Mouse (Mus musculus) CD4-positive naive resting alpha-beta T cell, adult 57 days (primary cell): ENCODE data around the gene Wfikkn1. TPM values are rescaled to one million over a fixed set of nuclear protein-coding genes. Genes with fewer than 3 reads are reported as not detected.

Experiments
- total RNA-seq: library from RNA; stranded (reverse); gene quantifications from one replicate; pipeline ENCODE4 v1.2.4, GENCODE M21; 2023

Gene Wfikkn1
- 9.4 TPM for total RNA-seq

DNA sequence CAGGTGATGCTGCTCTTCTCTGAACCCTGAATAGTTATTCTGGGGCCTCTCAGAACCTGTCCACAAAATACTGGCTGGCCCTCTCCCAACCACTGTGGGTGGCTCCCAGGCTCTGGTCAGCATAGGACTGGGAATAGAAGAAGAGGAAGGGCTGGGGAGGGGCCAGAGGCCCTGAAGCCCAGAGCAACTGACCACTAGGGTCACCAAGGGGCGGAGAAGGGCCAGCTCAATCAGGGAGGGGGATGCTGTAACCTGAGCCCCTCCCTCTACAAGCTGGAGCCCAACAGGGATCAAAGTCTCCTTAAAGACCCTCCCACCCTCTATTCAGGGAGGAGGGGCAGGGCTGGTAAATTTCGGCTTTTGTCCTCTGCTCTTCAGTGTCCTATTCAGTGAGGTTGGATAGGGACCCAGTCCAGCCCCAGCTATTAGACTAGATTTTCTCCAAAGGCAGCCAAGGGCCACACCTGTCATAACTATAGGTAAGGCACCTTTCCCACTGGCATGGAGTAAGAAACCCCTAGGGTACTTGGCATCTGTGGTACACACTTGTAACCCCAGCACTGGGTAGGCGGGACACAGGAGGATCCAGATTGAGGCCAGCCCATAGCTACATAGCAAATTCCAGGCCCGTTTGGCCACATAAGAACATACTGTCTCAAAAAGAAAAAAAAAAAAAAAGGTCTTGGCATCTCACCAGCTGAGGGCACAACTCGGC is at the start of gene Wfikkn1:
Wfikkn1 (minus strand) TSS at position 663 of the 715 bp plus-strand sequence.

DNA sequence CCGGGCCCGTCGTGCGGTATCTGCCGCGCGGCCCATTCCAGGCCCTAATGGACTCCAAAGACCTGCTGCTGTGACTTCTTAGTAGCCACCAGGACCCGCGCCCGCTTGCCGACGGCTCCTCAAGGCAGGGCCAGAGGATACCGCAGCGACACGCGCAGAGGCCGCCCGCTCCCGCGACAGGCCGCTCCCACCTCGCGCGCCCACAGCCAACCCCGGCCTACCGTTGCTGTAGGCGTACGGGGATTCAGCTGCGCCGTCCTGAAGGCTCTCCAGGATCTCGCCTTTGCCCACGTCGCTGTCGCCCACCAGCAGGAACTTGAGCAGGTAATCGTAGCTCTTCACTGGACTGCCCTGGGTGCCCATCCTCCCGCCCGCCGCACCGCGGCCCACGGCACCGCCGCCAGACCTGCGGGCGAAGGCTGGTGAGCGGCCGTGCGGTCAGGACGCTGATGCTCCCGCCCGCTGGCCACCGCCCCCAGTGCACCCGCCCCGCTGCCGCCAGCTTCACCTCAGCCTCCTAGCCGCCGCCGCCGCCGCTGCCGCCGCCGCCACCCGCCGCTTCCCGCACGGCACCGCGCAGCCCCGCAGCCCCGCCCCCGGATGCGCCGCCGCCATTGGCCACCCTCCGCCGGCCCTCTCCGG is 38.6 kb upstream of the Wfikkn1 start, which contains the start of gene Rab40c:
Rab40c (minus strand) TSS at position 584 of the 642 bp plus-strand sequence.

DNA sequence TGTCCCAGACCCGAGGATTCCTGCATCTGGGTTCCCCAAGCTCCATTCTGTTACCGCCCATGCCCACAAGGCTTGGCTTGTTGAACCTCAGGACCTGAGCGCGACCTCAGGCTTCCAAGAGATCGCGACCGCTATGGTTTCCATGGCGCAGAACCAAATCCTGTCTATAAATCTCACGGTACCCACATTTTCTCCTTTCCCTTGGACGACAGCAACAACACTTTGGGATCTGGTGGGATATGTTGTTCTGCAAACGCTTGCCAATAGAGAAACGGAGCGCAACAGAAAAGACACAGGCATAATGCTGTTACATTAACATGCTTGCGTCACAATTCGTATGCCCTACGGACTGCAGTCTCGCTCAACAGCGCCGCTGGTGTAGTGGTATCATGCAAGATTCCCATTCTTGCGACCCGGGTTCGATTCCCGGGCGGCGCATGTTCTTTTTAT is 5.9 kb downstream of the Wfikkn1 start, which contains the start of gene Mettl26:
Mettl26 (plus strand) TSS at position 354 of the 450 bp plus-strand sequence.

DNA sequence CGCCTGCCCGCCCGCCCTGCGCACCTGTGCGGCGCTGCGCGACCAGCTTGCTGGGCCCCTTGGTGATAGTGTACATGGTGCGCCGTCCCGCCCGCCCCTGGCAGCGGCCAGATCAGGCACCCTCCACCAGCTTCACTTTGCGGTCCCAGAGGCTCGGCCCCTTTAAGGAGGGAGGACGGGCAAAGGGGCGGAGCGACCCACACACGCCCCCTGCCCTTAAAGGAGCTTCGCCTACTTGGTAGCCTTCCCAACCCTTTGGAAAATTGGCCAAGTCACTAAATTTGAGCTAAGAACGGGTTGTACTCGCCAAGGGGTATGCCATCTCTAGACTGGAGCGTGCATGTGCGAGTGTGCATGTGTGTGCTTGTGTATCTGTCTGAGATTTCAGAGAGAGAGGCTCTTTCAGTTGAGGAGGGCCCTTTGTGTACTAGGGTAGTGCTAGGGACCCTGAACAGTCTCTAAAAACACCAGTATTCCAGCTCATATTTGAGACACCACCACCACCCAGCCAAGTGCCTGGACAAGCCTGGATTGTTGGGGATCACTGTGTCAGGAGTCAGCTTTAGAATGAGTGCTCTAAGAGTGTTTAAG is 12.0 kb downstream of the Wfikkn1 start, which contains the start of gene Mcrip2:
Mcrip2 (minus strand) TSS at position 164 of the 591 bp plus-strand sequence.

DNA sequence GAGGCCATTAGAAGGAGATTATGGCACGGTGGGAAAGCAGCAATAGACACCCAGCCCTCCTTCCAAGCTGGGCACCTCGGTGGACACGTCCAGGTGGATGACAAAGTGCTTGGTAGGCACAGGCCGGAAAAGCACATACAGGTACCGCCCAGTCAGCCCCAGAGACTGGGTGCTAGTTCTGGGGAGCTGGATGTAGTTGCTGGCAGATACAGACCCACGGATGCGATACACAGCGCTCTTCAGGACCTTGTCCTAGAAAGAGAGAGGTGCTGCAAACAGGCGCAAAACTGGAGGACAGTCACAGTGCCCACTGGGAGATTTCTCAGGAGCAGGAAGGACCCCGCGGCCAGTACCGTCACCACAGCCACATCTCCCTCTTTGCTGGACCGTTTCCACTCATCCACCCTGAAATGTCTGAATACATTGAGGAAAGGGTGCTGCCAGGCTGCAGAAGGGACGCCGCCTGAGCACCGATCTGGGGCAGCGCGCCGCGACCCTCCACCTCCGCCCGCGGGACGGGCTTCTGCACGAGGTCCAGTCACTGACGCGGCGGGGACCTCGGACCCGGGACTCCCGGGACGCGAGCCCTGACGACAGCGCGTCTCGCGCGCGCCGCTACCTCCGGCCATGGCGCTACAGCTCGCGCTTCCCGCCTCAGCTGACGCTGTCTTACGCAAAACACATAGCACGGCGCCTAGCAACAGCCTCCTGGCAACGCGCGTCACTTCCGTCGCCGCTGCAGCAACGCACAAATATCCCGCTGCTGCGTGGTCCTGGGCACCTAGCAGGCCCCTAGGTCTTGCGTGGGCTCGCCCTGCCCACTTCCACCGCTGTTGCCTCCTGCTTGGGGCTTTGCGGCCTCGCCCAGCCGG is 19.6 kb downstream of the Wfikkn1 start, which contains the start of gene Wdr90:
Wdr90 (minus strand) TSS at position 670 of the 872 bp plus-strand sequence.

DNA sequence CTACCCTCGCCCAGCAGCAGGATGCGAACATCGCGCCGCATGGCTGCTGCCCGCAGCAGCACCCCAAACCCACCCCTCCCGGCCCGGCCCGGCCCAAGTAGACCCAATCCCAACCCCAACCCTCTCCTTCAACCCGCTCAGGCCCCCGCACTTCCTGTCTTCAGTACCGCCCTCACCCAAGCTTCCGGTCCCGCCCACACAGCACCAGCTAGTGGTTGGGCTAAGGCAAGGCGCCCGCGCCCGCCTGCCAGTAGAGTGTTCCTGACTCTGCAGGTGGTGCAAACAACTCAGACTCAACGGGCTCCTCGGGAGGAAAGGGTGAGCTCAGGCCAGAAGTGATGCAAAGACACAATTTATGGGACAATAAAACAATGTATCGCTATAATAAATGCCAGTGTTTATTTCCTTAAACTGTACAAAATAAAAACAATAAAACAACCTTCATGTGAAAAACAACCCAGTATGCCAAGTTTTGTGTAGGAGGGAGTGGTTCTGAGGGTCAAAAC is 36.2 kb downstream of the Wfikkn1 start, which contains the start of gene Rhot2:
Rhot2 (minus strand) TSS at position 456 of the 506 bp plus-strand sequence.

DNA sequence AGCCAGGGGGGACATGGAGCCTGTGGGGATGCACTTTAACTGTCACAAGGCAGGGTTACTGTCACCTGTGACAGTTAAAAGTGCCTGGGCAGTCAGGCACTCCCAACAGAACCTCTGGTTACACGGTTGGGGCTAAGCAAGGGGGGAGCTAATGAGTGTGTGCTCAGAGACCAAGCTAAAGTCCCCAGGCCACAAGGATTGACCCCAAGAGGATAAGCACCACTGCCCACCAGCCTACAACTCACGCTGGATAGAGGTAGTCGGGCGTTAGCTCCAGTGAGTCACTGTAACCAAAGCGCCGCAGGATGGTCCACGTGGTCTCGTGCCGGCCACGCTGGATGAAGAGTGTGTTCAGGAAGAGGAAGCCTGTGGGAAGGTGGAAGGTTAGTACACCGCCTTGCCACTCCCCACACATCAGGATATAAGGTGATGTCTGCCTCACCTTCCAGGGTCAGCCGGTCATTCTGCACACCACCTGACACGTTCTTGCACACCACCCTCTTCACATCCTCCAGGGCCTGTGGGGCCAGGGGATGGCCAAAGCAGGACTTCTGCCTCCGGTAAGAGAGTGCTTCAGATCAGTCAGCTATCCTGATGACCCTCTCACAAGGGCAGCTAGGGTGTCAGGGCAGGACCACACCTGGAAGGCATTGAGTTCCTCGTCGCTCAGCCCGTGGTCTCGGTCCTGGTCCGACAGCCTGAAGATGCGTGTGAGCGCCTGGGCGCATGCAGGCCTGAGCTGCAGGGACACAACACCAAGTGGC is 39.4 kb downstream of the Wfikkn1 start, which contains the start of gene Gm20683:
Gm20683 (minus strand) TSS at position 647 of the 764 bp plus-strand sequence.

DNA sequence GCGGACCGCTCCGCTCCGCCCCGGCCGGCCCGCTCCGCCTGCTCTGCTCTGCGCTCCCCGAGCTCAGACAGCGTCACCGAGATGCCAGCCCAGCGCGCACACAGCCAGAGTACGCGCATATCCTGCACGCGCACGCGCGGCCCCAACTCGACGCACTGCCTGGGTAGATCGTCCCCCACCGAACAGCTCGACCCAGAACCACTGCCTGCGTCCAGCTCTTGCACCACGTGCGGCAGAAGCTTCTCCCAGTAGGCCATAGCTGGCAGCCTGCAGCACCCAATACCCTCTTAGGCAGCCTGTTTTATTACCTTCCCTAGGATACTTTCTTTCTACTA is 43.6 kb downstream of the Wfikkn1 start, which contains the start of gene Rhbdl1:
Rhbdl1 (minus strand) TSS at position 220 of the 335 bp plus-strand sequence.

DNA sequence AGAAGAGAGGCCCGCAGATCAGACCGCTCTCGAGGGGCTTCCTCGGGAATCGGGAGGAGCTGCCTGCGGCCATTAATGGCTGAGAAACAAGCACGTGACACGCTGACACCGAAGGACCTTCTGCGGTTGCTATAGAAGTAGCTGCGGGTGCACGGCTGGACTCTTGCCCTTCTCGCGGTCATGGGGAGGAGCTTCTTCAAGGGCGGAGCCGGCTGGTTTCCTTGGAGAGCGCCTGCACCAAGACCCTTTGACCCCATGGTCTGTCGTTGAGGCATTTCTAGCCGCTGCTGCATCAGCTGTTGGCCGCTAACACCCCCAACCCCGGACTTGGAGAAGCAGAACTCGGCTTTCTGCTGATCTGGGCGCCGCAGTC is 47.4 kb downstream of the Wfikkn1 start, which contains the start of gene Stub1:
Stub1 (minus strand) TSS at position 114 of the 373 bp plus-strand sequence.

DNA sequence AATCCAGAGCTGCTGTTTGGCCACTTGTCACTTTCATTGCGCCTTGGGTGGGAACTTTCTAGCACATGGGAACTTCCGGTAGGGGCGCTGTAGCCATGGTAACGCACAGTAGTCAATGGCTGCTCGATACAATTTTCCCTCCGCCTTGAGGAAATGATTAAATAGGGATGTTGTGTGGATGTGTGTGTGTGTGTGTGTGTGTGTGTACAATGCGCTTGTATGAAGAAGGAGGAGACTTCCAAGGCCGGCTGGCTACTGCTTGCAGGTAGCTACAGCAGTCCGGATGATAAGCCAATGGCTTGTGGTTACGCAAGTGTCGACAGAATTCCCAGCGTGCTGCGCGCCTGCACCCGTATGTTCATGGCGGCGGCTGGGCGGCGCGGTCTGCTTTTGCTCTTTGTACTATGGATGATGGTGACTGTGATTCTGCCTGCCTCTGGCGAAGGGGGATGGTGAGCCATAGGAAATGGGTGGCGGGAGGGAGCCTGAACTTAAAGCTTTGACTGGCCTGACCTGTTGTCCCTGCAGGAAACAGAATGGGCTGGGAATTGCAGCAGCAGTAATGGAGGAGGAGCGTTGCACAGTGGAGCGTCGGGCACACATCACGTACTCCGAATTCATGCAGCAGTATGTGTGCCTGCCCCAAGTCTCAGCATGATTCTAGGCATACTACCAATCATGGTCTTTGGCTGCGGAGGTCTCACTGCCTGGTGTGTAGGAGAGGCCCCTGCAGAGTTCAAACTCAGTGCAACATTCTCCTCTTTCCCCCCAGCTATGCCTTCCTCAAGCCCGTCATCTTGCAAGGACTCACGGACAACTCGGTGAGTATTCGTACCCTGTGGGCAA is 51.7 kb downstream of the Wfikkn1 start, which contains the start of gene Jmjd8:
Jmjd8 (plus strand) TSS at position 156 of the 846 bp plus-strand sequence.

Other genes starting within 250 kb of the Wfikkn1 start
- gene Gng13, start 163.7 kb downstream of the Wfikkn1 start, total RNA-seq, result not detected
- 7.2 TPM for gene Chtf18, start 153.4 kb downstream of the Wfikkn1 start, total RNA-seq
- 5.6 TPM for gene Rpusd1, start 153.2 kb downstream of the Wfikkn1 start, total RNA-seq
- gene Mslnl, start 144.8 kb downstream of the Wfikkn1 start, total RNA-seq, result not detected
- gene Msln, start 126.5 kb downstream of the Wfikkn1 start, total RNA-seq, result 2.0 TPM
- 18.2 TPM for gene Narfl, start 107.1 kb downstream of the Wfikkn1 start, total RNA-seq
- gene Haghl, start 95.2 kb downstream of the Wfikkn1 start, total RNA-seq, result 28.0 TPM
- not detected for gene Ccdc78, start 94.3 kb downstream of the Wfikkn1 start, total RNA-seq
- gene Fam173a, start 88.0 kb downstream of the Wfikkn1 start, total RNA-seq, result 56.0 TPM
- gene AC134908.4, start 85.2 kb downstream of the Wfikkn1 start, total RNA-seq, result not detected
- 22.5 TPM for gene Metrn, start 83.7 kb downstream of the Wfikkn1 start, total RNA-seq
- not detected for gene Fbxl16, start 71.8 kb downstream of the Wfikkn1 start, total RNA-seq
- 19.9 TPM for gene Wdr24, start 57.2 kb downstream of the Wfikkn1 start, total RNA-seq
- gene Jmjd8, start 52.0 kb downstream of the Wfikkn1 start, total RNA-seq, result 32.6 TPM
- gene Stub1, start 47.5 kb downstream of the Wfikkn1 start, total RNA-seq, result 74.2 TPM
- 11.7 TPM for gene Rhbdl1, start 43.6 kb downstream of the Wfikkn1 start, total RNA-seq
- 11.6 TPM for gene Gm20683, start 39.1 kb downstream of the Wfikkn1 start, total RNA-seq
- gene Rhot2, start 36.0 kb downstream of the Wfikkn1 start, total RNA-seq, result 77.4 TPM
- 28.6 TPM for gene Wdr90, start 19.4 kb downstream of the Wfikkn1 start, total RNA-seq
- 3.6 TPM for gene Mcrip2, start 12.1 kb downstream of the Wfikkn1 start, total RNA-seq
- 29.1 TPM for gene Mettl26, start 5.8 kb downstream of the Wfikkn1 start, total RNA-seq
- 22.2 TPM for gene Rab40c, start 38.9 kb upstream of the Wfikkn1 start, total RNA-seq
- 56.0 TPM for gene Pigq, start 64.1 kb upstream of the Wfikkn1 start, total RNA-seq
- not detected for gene Nhlrc4, start 64.1 kb upstream of the Wfikkn1 start, total RNA-seq
- not detected for gene A930017K11Rik, start 71.7 kb upstream of the Wfikkn1 start, total RNA-seq
- 40.8 TPM for gene Capn15, start 104.9 kb upstream of the Wfikkn1 start, total RNA-seq
- gene Rab11fip3, start 188.7 kb upstream of the Wfikkn1 start, total RNA-seq, result 22.1 TPM
- gene Decr2, start 209.5 kb upstream of the Wfikkn1 start, total RNA-seq, result 5.7 TPM
- gene Nme4, start 214.7 kb upstream of the Wfikkn1 start, total RNA-seq, result 5.0 TPM
- 23.6 TPM for gene Tmem8, start 232.4 kb upstream of the Wfikkn1 start, total RNA-seq
- gene Mrpl28, start 242.6 kb upstream of the Wfikkn1 start, total RNA-seq, result 41.8 TPM